Mouse (Mus musculus) layer of hippocampus, postnatal 10 days (tissue): ENCODE results near the gene Gm14569. TPM values are rescaled to one million over a fixed set of nuclear protein-coding genes. Genes with fewer than 3 reads are reported as not detected.

Experiments
- DNase-seq, 2 experiments: peaks; one replicate each; pipeline ENCODE4 v3.0.0; 2021; ENCODE audit warnings: low spot score in 2 of 2
- long read RNA-seq: library from polyadenylated mRNA; stranded (forward); transcript quantifications from one replicate; pipeline ENCODE4 v2.0.0, GENCODE M21; 2023
- total RNA-seq, 2 experiments: library from RNA; stranded (reverse); gene quantifications; 2 replicates each; pipeline ENCODE4 v1.2.3; 2021

Gm14569 gene
- total RNA-seq, result 1 to 10 TPM; 1.3 to 2.8 TPM
- long read RNA-seq, partial matches to known transcripts, result 0 of 5 reads
- long read RNA-seq, other reads (novel, unspliced or antisense), result 5 of 5 reads

GRCm38 (mm10) chrX:36491730-36492129 is at the start of gene Gm14569:
Gene Gm14569, minus strand, starts transcription at chrX:36491830.
- DNase-seq, result no peak

DNA sequence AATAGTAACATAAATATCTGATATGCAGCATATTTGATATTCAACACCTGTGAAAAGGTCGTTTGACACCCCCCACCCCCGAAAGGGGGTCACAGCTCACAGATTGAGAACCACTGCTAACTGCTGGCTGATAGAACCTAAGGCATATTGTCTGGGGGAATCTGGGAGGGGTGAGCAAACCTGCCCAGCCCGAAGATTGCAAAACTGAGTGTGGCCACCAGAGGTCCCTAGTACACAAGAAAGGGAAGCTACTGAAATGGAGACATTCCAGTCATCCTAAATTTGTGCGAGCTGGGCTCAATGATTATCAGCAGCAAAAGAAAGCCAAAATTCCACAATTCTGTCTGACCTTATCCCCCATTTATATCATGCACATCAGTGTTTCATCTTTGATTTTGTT is 42.9 kb upstream of the Gm14569 start:
- DNase-seq, result peak; percentile 86 to 88

GRCm38 (mm10) chrX:36533744-36534143 is 42.1 kb upstream of the Gm14569 start:
- DNase-seq, result no peak

DNA sequence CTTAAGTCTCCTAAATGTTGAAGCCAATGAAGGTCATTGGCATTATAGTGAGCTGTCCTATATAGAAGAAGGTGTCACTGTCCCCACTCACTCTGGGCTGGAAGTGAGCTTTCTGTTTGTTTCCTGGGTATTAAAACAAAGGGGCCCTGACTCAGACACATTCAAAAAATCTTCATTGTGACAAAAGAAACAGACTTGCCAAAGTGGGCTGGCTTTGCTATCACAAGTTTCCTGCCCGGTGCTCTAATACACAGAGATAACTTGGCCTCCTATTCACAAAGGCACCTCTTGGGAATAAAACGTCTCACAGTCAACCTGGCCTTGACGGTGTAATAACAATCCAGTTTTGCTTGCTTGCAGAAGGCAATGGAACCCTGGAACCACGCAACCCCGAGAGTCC is 38.6 kb upstream of the Gm14569 start:
- DNase-seq, result no peak

- DNase-seq, result no peak
Observed at GRCm38 (mm10) chrX:36523729-36524128, 32.1 kb upstream of the Gm14569 start.

GRCm38 (mm10) chrX:36513726-36514125 is 22.1 kb upstream of the Gm14569 start:
- DNase-seq, result no peak

DNA sequence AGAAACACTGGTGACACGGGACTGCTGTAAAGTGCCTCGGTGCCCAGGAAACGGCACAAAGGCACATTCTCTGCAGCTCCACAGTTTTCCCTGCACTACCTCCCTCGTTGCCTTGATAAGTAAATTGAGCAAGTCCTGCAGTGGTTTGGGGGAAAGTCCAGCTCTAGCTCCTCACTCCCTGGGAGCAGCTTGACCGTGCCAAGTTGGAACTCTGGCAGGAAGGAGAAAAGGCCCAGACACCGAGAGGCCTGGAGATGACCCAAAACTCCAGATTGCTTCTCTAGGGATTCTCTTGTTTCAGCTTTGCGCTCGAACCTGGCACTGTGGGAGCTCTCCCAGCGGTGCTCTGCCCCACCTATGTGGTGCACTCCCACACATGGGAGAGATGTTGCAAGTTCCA is 21.6 kb upstream of the Gm14569 start:
- DNase-seq, result no peak

GRCm38 (mm10) chrX:36506863-36507262 is 15.2 kb upstream of the Gm14569 start:
- no peak for DNase-seq

- DNase-seq, result no peak
Observed at GRCm38 (mm10) chrX:36489506-36489905, 2.1 kb downstream of the Gm14569 start.

- no peak for DNase-seq
Observed at GRCm38 (mm10) chrX:36487996-36488395, 3.6 kb downstream of the Gm14569 start.

- no peak for DNase-seq
Observed at GRCm38 (mm10) chrX:36474873-36475272, 16.8 kb downstream of the Gm14569 start.

DNA sequence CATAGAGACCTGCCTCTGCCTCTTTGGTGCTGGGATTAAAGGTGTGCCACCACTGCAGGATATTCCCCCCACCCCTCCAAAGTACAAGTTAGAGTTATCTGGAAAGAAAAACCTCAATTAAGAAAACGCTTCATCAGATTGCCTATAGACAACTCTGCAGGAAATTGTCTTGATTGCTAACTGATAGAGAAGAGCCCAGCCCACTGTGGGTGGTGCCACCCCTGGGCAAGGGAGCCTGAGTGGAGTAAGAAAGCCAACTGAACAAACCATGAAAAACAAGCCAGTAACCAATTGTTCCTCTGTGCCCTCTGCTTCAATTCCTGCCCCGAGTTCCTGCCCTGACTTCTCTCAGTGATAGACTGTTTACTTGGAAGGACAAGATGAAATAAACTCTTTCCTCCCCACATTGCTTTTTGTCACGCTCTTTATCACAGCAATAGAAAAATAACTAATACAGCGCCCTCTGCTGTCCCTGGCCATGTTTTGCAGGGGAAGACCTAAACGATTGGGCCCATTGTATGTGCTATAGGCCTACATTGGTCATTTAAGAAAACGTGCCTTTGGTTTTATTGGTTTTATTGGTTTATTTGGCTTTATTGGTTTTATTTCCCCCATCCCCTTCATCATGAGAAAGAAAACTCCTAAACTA is 17.4 kb downstream of the Gm14569 start:
- peak; percentile 7 to 20 for DNase-seq

DNA sequence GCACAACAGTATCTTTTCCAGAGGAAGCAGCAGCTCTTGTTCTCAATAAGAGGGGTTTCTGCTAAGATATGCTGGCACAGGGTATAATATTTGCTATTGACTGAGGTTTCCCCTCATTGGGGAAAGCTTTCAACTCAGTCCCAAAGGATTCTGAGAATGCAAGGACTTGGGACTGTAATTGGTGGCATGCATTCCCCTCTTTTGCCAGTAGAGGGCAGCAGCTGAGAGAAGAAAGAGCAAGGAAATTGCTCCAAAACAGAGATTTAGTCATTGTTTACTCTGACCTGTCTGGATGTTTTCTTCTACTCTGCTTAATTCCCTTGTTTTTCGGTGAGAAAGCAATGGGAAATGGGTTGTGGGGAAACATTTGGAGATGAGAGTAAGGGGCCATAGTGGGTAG is 35.6 kb downstream of the Gm14569 start:
- peak; percentile 13 to 26 for DNase-seq

DNA sequence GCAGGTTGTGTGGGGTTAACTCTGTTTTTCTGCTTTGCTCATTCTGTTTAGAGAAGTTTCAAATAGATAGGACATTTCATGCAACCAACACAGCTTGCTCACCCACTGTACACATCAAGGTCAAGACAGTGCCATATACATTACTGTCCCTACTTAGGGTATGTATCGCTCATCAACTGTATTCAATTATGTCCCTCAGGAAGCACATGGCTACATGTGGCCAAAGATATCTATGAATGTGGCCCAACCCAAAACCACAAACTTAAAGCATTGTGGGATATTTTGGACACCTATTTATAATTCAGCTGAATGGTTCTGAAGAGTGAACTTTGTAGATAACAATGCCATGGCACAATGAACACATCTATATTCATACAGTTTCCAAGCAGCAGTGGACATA is 53.7 kb downstream of the Gm14569 start:
- DNase-seq, result no peak

- DNase-seq, result peak; percentile 13 to 28
Observed at GRCm38 (mm10) chrX:36434993-36435392, 56.6 kb downstream of the Gm14569 start.

GRCm38 (mm10) chrX:36419153-36419552 is 72.5 kb downstream of the Gm14569 start:
- peak; percentile 7 to 33 for DNase-seq

- DNase-seq, result no peak
Observed at GRCm38 (mm10) chrX:36402316-36402715, 89.3 kb downstream of the Gm14569 start.

DNA sequence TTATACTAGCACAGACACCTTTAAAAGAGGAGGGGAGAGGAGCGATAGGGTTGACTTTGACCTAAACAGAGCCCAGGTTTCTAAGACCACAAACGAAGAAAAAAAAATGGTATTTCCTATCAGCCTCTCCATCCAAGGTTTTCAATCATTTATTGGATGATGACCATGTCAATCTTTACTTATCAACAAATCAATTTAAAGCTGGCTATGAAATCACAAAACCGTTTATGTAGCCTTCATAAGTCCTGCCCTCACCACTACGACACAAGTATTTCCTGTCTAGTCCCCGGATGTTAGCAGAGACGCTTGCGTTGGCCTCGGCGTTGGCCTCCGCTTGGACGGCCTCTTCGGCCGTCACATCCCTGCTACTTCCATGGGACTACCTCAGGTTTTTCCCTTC is 90.7 kb downstream of the Gm14569 start, which contains the start of gene Gm6268:
Gm6268 (plus strand) TSS at position 301 of the 400 bp plus-strand sequence.
- no peak for DNase-seq

DNA sequence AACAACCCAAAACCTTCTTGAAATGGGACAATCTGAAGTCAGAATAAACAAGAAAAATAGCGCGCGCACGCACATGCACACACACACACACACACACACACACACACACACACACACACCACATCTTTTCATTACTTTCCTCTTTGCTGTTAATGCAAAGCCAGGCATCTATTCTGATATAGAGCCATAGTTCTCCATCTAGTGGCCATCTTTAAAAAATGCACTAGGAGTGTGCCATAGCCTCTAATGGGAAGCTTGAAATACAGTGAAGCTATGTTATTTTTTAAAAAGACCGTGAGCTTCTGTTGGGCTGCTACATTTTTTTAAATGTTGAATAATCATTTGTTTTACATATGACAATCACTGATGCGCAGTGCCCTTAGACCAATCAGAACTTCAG is 98.4 kb downstream of the Gm14569 start:
- no peak for DNase-seq

DNA sequence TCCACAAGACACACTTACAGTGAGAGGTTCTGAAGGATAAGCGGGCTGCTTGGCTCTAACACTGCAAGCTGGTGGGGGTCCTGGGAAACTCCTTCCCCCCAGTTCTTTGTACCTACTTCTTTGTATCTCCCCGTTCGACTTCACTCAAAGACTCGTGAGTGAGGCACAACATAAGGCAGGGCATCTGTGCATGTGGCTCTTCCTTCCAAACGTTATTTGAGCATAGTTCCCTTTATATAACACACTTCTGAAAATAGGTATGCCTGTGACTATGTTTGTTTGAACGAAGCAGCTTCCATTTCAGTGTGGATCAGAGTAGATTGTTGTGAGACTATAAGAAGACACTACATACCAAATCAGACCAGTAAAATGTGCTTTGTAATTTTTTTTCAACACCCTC is 99.0 kb downstream of the Gm14569 start:
- DNase-seq, result no peak

DNA sequence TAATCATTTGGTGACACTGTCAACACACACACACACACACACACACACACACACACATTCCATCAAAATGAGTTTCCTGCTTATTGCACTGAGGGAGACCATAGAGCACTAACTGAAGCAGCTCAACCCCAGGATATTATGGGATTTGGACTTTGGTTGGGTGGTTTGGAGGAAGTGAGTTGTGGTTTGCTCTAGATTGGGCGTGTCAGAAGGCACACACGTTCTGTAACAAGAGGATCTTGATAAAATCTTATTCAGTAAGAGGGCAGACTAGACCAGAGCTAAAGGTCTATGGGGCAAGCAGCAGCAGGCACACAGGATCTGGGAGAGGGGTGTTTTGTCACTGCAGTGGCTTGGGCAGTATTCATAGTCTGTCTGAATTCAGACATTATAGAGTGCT is 101.1 kb downstream of the Gm14569 start:
- DNase-seq, result peak in 1 of 2 experiments; percentile 13

DNA sequence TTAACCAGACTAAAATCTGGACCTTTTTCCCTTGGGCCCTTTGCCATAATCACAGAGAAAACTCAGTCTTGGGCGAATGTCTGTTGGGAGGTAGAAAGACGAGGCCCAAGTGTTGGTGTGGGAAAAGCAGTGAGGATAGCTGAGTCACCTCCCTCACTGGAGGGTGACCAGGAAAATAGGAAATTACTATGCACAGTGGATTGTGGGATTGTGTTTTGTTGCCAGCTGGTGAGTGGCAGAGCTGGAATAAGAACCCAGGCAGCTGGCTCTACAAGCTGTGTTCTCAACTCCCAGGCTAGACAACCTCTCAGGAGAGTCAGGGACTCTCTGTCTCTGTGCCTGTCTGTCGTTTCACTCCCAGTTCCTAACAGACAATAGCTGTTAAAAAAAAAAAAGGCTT is 101.7 kb downstream of the Gm14569 start:
- DNase-seq, result peak; percentile 34 to 52

DNA sequence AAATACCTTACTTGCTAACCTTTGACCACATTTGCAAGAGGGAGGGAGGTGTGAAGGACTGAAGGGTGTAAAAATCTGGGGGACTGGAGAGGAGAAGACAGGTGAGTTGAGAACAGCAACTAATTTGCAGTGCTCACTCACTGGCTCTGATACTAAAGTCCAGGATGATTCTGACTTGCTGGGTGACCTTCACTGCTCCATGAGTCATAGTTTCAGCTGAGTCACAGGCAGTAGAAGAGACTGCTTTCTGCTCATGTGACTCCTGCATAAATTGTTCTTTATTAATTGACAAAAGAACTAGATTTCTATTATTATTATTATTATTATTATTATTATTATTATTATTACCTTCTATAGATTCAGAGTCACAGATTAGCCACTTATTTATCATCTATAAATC is 106.3 kb downstream of the Gm14569 start:
- no peak for DNase-seq
